Mouse (Mus musculus) forebrain, embryonic 14.5 days (tissue): Measurements from ENCODE around the gene Lhfpl2. TPM values are rescaled to one million over a fixed set of nuclear protein-coding genes. Genes with fewer than 3 reads are reported as not detected.

Experiments
- ATAC-seq: fragments of 200-750 bp; cut with Nextera tagmentation; 2 replicates; pipeline ENCODE4 v1.8.0; 2017; ENCODE audit warnings: mild to moderate bottlenecking, moderate library complexity
- DNase-seq: peaks from one replicate; pipeline ENCODE4 v3.0.0-alpha.2; 2015; ENCODE audit warnings: low spot score
- H3K27ac ChIP-seq: fragments of 300-500 bp; sonication (generic); 2 replicates; pipeline ENCODE4 v1.5.1; 2014; ENCODE audit warnings: low read depth, mild to moderate bottlenecking, control low read depth, low read length, moderate library complexity
- H3K27me3 ChIP-seq: fragments of 300-500 bp; sonication (generic); replicated peaks from 2 replicates; pipeline ENCODE4 v1.6.1; 2014; ENCODE audit warnings: low read length, control low read depth, mixed read lengths; ENCODE audit not compliant: control insufficient read depth, insufficient read depth
- H3K36me3 ChIP-seq: fragments of 300-500 bp; sonication (generic); 2 replicates; pipeline ENCODE4 v1.6.1; 2014; ENCODE audit warnings: low read length, control low read depth; ENCODE audit not compliant: control insufficient read depth, insufficient read depth
- H3K4me1 ChIP-seq: fragments of 300-500 bp; sonication (generic); 2 replicates; pipeline ENCODE4 v1.6.1; 2014; ENCODE audit warnings: antibody characterized with exemption, low read length, control low read depth; ENCODE audit not compliant: control insufficient read depth, insufficient read depth
- H3K4me2 ChIP-seq: fragments of 300-500 bp; sonication (generic); 2 replicates; pipeline ENCODE4 v1.6.1; 2014; ENCODE audit warnings: mild to moderate bottlenecking, control low read depth, low read length
- H3K4me3 ChIP-seq: fragments of 300-500 bp; sonication (generic); 2 replicates; pipeline ENCODE4 v1.5.1; 2014; ENCODE audit warnings: low read depth, low read length, control low read depth
- H3K9ac ChIP-seq: fragments of 300-500 bp; sonication (generic); 2 replicates; pipeline ENCODE4 v1.6.1; 2014; ENCODE audit warnings: mild to moderate bottlenecking, low read length, control low read depth, moderate library complexity
- H3K9me3 ChIP-seq: fragments of 300-500 bp; sonication (generic); replicated peaks from 2 replicates; pipeline ENCODE4 v1.6.1; 2016; ENCODE audit warnings: low read length, control low read depth, mixed read lengths; ENCODE audit not compliant: control insufficient read depth
- WGBS: fragments of 180-500 bp; shearing (Covaris S2); extraction: QIAGEN DNeasy Blood & Tissue Kit; methylation state at CpG from one replicate; pipeline ENCODE4 v1.1.7; 2014; 5-methylcytosine and 5-hydroxymethylcytosine counted together
- polyA plus RNA-seq: library from polyadenylated mRNA; unstranded; fragments of >200 nt; fragmentation: Nextera tagmentation; extraction: Ambion mirVana; gene quantifications from 2 replicates; pipeline ENCODE4 v1.2.1, GENCODE M21; 2014

Gene Lhfpl2
- polyA plus RNA-seq, 1 experiment from 2014 or later, result 9.7 TPM

DNA sequence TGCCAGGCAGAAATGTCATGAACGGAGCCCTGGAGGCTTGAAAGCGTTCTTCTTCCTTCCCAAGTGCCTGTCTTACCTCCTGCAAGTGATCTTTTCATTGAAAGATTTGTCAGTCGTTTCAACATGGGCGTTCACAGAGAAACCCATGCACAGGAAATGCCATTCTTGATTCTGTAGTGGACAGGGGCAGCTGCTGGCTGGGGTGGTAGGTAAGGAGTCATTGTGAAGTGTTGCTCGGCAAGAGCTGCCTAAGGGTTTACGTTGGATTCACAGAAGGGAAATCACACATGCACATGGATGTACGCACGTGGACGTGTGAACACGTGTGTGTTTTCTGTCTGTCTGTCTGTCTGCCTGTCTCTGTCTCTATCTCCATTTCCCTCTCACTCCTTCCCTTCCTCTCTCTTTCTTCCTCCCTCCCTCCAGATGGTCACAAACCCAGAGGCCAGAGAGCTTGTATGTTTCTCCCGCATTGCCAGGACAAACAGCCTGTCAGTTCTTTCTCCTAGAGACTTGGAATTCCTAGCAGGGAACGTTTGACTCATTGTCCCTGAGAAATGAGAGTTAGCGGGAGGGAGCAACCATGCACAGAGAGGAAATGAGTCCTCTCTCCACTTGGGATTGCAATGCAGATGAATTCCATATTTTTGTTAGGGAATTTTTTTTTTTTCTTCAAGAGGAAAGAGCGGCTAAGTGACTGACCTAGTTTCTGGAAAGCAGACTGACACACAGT lies 82.3 kb downstream of the Lhfpl2 start:
- Histone ChIP-seq H3K27ac (no peak overlapping the region), H3K4me1 (peaks cover 2% of the 10 kb centered on the region; the same call in 1 of the 2 replicates), H3K9me3 (no peaks in the 10 kb centered on the region), H3K36me3 (no peaks in the 10 kb centered on the region), H3K9ac (no peak overlapping the region), H3K27me3 (no peaks in the 10 kb centered on the region), H3K4me2 (no peak overlapping the region), H3K4me3 (no peak overlapping the region)
- WGBS, result 65% methylated on average over 14 of the region's 14 CpGs
- DNase-seq (no peak), ATAC-seq (no peak)

DNA sequence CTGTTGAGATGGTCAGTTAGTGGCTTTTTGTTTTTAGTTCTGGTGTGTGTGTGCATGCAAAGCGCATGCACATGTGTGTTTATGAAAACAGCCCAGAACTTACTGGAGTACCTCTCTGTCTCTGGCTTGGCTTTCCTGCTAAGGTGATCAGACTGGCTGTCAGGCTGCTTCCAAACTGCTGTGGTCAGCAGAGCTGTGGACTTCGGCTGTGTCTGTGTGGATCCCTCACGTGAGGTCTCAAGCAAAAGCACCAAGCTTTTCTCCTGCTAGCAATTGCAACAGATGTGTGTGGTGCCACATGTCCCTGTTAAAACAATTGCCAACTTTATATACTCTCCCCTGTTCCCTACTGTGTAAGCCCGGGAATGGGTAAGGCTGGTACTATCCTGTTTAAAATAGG lies 82.8 kb downstream of the Lhfpl2 start:
- no peaks in the 10 kb centered on the region for H3K36me3 ChIP-seq
- ATAC-seq, result no peak
- no peak overlapping the region for H3K4me3 ChIP-seq
- no peaks in the 10 kb centered on the region for H3K27me3 ChIP-seq
- no peak overlapping the region for H3K9ac ChIP-seq
- no peak overlapping the region for H3K27ac ChIP-seq
- no peaks in the 10 kb centered on the region; the same call in 1 of the 2 replicates for H3K4me1 ChIP-seq
- no peak overlapping the region for H3K4me2 ChIP-seq
- 82% methylated on average over 4 of the region's 4 CpGs for WGBS
- DNase-seq, result no peak
- H3K9me3 ChIP-seq, result no peaks in the 10 kb centered on the region

DNA sequence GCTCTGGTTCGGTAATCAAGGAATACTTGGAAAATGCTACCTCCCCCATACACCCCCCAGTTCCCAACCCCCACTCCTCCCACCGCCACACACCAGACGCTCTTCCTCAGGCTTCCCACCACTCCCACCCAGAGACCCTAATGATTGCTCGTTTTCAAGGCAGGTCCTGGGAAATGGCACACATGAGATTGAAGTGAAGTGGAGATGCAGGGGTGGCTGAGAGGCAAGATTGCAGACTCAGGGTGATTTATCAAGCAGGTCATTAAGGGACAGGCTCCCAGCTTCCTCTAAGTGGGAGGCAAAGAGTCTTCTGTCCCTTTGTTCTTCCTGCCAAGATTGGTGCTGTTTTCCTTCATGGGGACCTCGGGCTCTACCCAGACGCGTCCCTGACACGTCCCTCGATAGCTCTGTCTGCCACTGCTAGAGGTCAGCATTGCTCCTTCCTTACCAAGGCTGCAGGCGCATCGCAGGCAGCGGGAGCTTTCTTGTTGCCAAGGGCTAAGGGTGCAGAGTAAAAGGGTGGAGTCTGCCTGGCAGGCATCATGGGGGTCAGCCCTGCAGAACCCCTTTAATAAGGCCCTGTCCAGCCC lies 85.6 kb downstream of the Lhfpl2 start:
- H3K4me3 ChIP-seq, result no peak overlapping the region
- no peaks in the 10 kb centered on the region for H3K4me1 ChIP-seq
- ATAC-seq, result peak; percentile 58; the same call in 1 of the 2 replicates
- no peaks in the 10 kb centered on the region for H3K36me3 ChIP-seq
- 19% methylated on average over 12 of the region's 12 CpGs for WGBS
- no peak overlapping the region for H3K27ac ChIP-seq
- no peak overlapping the region; the same call in 1 of the 2 replicates for H3K9ac ChIP-seq
- no peak overlapping the region for H3K4me2 ChIP-seq
- H3K9me3 ChIP-seq, result no peaks in the 10 kb centered on the region
- peak; percentile 53 for DNase-seq
- H3K27me3 ChIP-seq, result no peaks in the 10 kb centered on the region

DNA sequence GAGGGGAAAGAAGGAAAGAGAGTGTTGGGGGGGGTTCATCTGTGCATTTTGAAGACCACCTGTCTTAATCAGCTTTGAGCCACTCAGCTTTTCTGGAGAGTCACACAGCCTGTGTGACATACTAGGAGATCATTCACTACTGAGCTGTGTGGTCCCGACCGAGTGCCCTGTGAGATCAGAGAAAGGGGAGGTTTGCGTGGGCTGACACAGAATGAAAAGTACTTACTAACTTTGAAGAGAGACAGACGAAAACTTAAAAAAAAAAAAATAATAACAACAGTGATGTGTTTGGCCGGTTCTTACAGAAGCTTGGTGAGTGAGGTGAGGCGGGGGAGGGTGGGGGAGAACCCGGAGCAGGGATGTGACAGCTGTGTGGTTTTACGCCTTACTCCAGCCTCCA lies 86.9 kb downstream of the Lhfpl2 start:
- Histone ChIP-seq H3K9me3 (no peaks in the 10 kb centered on the region), H3K4me3 (no peak overlapping the region), H3K27me3 (no peaks in the 10 kb centered on the region), H3K4me2 (no peak overlapping the region), H3K36me3 (no peaks in the 10 kb centered on the region), H3K27ac (no peak overlapping the region), H3K9ac (no peak overlapping the region), H3K4me1 (no peaks in the 10 kb centered on the region)
- no peak for ATAC-seq
- no peak for DNase-seq
- WGBS, result 67% methylated on average over 8 of the region's 8 CpGs

DNA sequence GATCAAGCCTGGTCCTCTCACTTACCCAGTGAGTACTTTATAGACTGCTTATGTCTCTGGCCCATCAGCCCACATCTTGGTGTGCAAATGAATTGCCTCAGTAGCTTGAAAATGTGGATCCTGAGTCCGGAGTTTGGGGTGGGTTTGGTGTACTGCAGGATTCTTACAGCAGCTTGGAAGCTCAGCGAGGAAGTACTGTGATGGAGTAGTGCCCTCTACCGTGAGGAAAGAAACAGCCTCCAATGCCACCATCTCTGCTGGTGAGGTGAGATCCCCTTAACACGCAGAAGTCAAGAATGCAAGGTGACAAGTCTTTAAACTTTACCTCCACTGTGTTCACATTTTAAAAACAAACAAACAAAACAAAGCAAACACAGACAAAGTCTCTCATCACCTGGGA lies 89.7 kb downstream of the Lhfpl2 start:
- no peak for DNase-seq
- H3K27me3 ChIP-seq, result no peaks in the 10 kb centered on the region
- no peak overlapping the region for H3K4me3 ChIP-seq
- ATAC-seq, result no peak
- 52% methylated on average over 4 of the region's 4 CpGs for WGBS
- no peak overlapping the region for H3K4me2 ChIP-seq
- no peak overlapping the region for H3K9ac ChIP-seq
- H3K9me3 ChIP-seq, result no peaks in the 10 kb centered on the region
- no peaks in the 10 kb centered on the region for H3K36me3 ChIP-seq
- no peak overlapping the region for H3K27ac ChIP-seq
- no peaks in the 10 kb centered on the region for H3K4me1 ChIP-seq

DNA sequence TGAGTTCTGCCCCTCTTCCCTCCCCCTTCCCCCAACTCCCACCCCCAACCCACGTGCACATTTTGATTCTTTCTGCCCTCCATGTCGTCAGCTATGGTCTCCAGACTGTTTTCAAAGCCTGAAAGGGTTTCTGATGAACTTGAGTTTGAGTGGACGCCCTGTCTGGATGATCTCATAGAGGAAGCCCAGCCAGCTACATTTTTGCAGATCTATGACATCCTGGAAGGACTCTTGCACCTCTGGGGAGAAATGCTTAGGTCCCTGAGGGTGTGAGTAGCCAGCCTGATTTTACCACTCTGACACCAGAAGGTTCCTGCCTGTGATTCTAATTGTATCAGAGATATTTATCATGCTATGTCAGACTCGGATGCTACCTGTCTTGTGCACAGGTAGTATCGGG lies 91.4 kb downstream of the Lhfpl2 start:
- H3K4me3 ChIP-seq, result no peak overlapping the region
- H3K4me2 ChIP-seq, result no peak overlapping the region
- ATAC-seq, result no peak
- H3K27ac ChIP-seq, result no peak overlapping the region
- no peaks in the 10 kb centered on the region for H3K27me3 ChIP-seq
- H3K9ac ChIP-seq, result no peak overlapping the region
- H3K4me1 ChIP-seq, result no peaks in the 10 kb centered on the region
- 87% methylated on average over 5 of the region's 5 CpGs for WGBS
- no peaks in the 10 kb centered on the region for H3K9me3 ChIP-seq
- no peaks in the 10 kb centered on the region for H3K36me3 ChIP-seq
- DNase-seq, result no peak

DNA sequence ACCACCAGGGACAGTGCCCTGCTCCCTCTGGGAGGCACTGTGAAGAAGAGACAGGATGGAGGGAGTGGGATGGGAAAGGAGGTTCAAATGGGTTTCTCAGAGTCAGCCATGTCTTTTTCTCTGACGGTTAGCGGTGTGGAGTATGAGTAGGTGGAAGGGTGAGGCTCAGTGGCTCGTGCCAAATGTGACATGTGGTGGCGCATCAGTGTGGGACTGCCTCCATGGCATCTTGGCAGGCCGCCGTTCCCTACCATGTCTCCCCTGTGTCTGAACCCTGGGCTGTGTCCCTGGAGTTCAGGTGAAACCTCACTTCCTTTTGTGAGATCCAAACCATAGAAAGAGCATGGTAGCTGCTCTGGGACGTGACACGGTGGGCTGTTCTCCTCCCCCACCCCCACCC lies 92.2 kb downstream of the Lhfpl2 start:
- H3K4me1 ChIP-seq, result no peaks in the 10 kb centered on the region
- 95% methylated on average over 8 of the region's 8 CpGs for WGBS
- ATAC-seq, result no peak

DNA sequence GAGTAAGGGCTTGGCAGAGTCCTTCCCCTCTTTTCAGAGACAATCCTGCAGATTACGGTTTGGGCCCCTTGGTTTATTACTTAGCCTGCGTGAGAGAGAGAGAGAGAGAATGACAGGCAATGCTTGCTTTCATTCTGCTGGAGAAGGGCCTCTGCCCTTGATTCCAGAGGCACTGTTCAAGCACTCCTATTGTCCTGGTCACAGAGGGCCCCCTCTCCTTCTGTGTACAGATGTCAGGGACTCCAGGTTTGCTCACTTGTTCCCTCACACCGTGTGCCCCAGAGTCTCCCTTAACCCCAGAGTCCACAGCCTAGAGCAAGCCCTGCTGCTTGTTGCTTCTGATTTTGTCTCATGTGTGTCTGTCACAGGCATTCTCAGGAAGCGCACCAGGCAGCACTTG lies 93.7 kb downstream of the Lhfpl2 start:
- no peaks in the 10 kb centered on the region for H3K36me3 ChIP-seq

More for the DNA sequence above, 92.2 kb downstream of the Lhfpl2 start:
- no peak overlapping the region for H3K4me2 ChIP-seq
- DNase-seq, result no peak
- H3K9me3 ChIP-seq, result no peaks in the 10 kb centered on the region
- H3K27ac ChIP-seq, result no peak overlapping the region
- no peak overlapping the region for H3K9ac ChIP-seq
- no peaks in the 10 kb centered on the region for H3K27me3 ChIP-seq
- H3K36me3 ChIP-seq, result no peaks in the 10 kb centered on the region
- H3K4me3 ChIP-seq, result no peak overlapping the region

DNA sequence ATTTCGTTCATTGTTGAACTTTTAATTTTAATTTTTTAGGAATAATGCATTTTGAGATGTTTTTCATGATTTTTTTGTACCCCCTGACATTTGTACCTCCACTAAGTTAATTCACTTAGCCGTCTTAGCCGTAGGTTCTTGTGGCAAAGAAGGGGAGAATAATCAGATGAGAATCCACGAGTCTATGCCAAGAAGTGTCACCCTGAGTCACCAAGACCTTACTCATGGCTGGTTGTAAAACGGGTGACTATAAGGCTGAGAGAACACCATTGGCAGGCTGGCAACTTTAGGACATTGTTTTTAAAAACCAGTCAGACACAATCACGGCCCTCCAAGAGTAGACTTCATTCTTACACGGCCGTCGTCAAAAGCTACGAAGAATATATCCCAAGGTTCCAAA lies 95.2 kb downstream of the Lhfpl2 start:
- DNase-seq (no peak), ATAC-seq (no peak)
- Histone ChIP-seq H3K4me2 (no peak overlapping the region), H3K4me1 (no peaks in the 10 kb centered on the region), H3K9me3 (no peaks in the 10 kb centered on the region), H3K9ac (no peak overlapping the region), H3K27me3 (no peaks in the 10 kb centered on the region), H3K27ac (no peak overlapping the region), H3K4me3 (no peak overlapping the region), H3K36me3 (no peaks in the 10 kb centered on the region)
- WGBS, result 96% methylated on average over 10 of the region's 10 CpGs

More for the DNA sequence above, 93.7 kb downstream of the Lhfpl2 start:
- no peak for DNase-seq
- Histone ChIP-seq H3K27ac (no peak overlapping the region), H3K9ac (no peak overlapping the region), H3K4me2 (no peak overlapping the region), H3K4me1 (no peaks in the 10 kb centered on the region), H3K27me3 (no peaks in the 10 kb centered on the region), H3K4me3 (no peak overlapping the region), H3K9me3 (no peaks in the 10 kb centered on the region)
- no peak for ATAC-seq
- WGBS, result 46% methylated on average over 4 of the region's 4 CpGs
